Mouse (Mus musculus): ENCODE data around the gene Rpl23a. TPM values are rescaled to one million over a fixed set of nuclear protein-coding genes. Genes with fewer than 3 reads are reported as not detected.

The Rpl23a gene
- total and polyA plus RNA-seq, 3 experiments: 2,992 to 3,939 (median 3,361) TPM

DNA sequence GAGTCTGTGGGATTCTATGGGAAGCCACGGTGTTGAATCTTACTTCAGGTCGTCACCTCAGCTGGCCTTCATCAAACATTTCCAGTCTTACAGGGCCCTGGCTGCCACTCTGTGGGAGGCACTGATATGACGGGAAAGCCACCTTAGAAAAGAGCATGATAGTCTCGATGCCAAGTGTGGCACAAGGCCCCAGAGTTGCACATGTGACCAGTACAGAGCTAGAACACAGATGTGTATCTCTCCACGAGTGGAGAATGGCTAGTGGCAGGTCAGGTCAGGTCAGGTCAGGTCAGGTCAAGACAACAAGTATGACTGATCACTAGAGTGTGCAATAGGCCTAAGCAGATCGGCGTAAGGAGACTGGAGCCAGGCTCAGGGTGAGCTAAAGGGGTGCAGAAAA is 27.2 kb upstream of the Rpl23a start:
- no peak overlapping the region for H3K4me3 ChIP-seq (replicated peaks in 1 of 3; ENCODE audit: low read depth in 2 of 3, low read length in 2 of 3, poor library complexity in 1 of 3)
- H3K27ac ChIP-seq (ENCODE audit: insufficient read depth, low read depth): no peak overlapping the region
- no peaks in the 10 kb centered on the region for H3K27me3 ChIP-seq (replicated peaks)
- no peaks in the 10 kb centered on the region for H3K79me2 ChIP-seq (replicated peaks; ENCODE audit: control insufficient read depth, extremely low read depth, insufficient read depth, poor library complexity, severe bottlenecking)
- in situ Hi-C loops (cut with MboI; ENCODE audit: low pct_ligation_motif_present, low pct_unique_long_range_greater_than_20kb, low sequenced_read_pairs) (no loop called here), dilution Hi-C loops (cut with MboI; ENCODE audit: extremely low pct_ligation_motif_present, extremely low pct_unique_long_range_greater_than_20kb, low sequenced_read_pairs) (no loop called here)
- no peak for DNase-seq (ENCODE audit: extremely low read depth)
- H3K36me3 ChIP-seq (replicated peaks in 1 of 2; ENCODE audit: control insufficient read depth in 1 of 2, insufficient read depth in 1 of 2, low read length in 1 of 2): peaks cover 89 to 95% of the 10 kb centered on the region in 2 experiments
- peaks cover 0 to 3% of the 10 kb centered on the region in 2 experiments; a peak in 2 of 4 replicates for H3K4me1 ChIP-seq (ENCODE audit: control insufficient read depth in 1 of 2, insufficient read depth in 2 of 2)
- no peaks in the 10 kb centered on the region for H3K9me3 ChIP-seq (replicated peaks; ENCODE audit: low read length)
- H3K4me2 ChIP-seq (ENCODE audit: insufficient read depth, low read depth, poor library complexity, severe bottlenecking): no peak overlapping the region
- TF ChIP-seq EP300 (IDR thresholded peaks at IDR 0.05; ENCODE audit: low read length) (no peak), ETS1 (conservative IDR thresholded peaks at IDR 0.05; ENCODE audit: low read depth, low read length) (no peak), PAX5 (IDR thresholded peaks at IDR 0.05; ENCODE audit: low read length) (no peak), POLR2AphosphoS2 (IDR thresholded peaks at IDR 0.05; ENCODE audit: low read depth, low read length) (no peak)
- no peak overlapping the region for H3K9ac ChIP-seq (ENCODE audit: insufficient read depth, low read depth)

DNA sequence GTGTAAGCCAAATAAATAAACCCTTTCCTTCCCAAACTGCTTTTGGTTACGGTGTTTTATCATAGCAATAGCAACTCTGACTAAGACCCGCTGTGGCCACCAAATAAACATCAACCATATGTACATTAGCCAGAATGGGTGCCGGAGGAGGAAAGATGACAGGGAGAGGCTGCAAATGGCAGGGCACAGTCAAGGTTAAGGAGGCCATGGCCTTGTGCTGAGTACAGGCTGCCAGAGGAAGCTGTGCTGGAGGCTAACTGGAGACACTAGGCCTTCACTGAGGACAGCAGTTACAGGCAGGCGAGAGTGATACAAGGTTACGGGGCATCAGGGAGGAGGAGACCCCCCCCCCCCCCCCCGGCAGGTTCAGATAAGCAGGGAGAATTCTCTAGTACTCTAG is 26.5 kb upstream of the Rpl23a start:
- no peak overlapping the region for H3K4me2 ChIP-seq (ENCODE audit: insufficient read depth, low read depth, poor library complexity, severe bottlenecking)
- peaks cover 89 to 96% of the 10 kb centered on the region in 2 experiments for H3K36me3 ChIP-seq (replicated peaks in 1 of 2; ENCODE audit: control insufficient read depth in 1 of 2, insufficient read depth in 1 of 2, low read length in 1 of 2)
- H3K4me1 ChIP-seq (ENCODE audit: control insufficient read depth in 1 of 2, insufficient read depth in 2 of 2): peaks cover 0 to 9% of the 10 kb centered on the region in 2 experiments; a peak in 2 of 4 replicates
- no peak overlapping the region for H3K9ac ChIP-seq (ENCODE audit: insufficient read depth, low read depth)
- no peak for TF ChIP-seq MXI1 (IDR thresholded peaks at IDR 0.05; ENCODE audit: low read depth, low read length)
- no peak for TF ChIP-seq E2F4 (IDR thresholded peaks at IDR 0.05; ENCODE audit: insufficient replicate concordance, low read depth, low read length)
- TF ChIP-seq SIN3A (IDR thresholded peaks at IDR 0.05; ENCODE audit: low read length): no peak
- TF ChIP-seq MAZ (IDR thresholded peaks at IDR 0.05; ENCODE audit: low read depth, low read length): no peak
- no peaks in the 10 kb centered on the region for H3K27me3 ChIP-seq (replicated peaks)
- no peaks in the 10 kb centered on the region for H3K79me2 ChIP-seq (replicated peaks; ENCODE audit: control insufficient read depth, extremely low read depth, insufficient read depth, poor library complexity, severe bottlenecking)
- H3K4me3 ChIP-seq (replicated peaks in 1 of 3; ENCODE audit: low read depth in 2 of 3, low read length in 2 of 3, poor library complexity in 1 of 3): no peak overlapping the region
- no peaks in the 10 kb centered on the region for H3K9me3 ChIP-seq (replicated peaks; ENCODE audit: low read length)
- H3K27ac ChIP-seq (ENCODE audit: insufficient read depth, low read depth): no peak overlapping the region
- in situ Hi-C loops (cut with MboI; ENCODE audit: low pct_ligation_motif_present, low pct_unique_long_range_greater_than_20kb, low sequenced_read_pairs): no loop called here
- dilution Hi-C loops (cut with MboI; ENCODE audit: extremely low pct_ligation_motif_present, extremely low pct_unique_long_range_greater_than_20kb, low sequenced_read_pairs): no loop called here
- DNase-seq (ENCODE audit: extremely low read depth): no peak

DNA sequence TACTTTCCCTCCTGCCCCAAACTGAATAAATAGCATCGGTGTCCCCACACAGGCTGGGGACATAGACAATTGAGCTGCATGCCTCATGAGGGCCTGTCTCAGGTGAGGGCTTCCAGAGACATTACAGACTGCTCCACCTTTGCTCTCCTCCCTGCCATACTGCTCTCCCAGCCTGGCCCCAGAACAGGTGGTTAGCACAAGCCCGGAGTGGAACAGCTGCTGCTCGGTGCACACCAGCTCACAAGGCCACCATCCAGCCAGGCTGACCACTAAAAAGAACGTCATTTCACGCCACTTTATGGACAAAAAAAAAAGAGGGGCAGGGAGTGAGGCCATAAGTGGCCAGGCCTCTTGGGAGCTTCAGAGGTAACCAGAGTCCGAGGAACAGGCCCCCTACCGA is 23.8 kb upstream of the Rpl23a start:
- no peak for TF ChIP-seq KAT2A (IDR thresholded peaks at IDR 0.05; ENCODE audit: insufficient replicate concordance, low read length)
- TF ChIP-seq ZKSCAN1 (IDR thresholded peaks at IDR 0.05; ENCODE audit: borderline replicate concordance, low read depth, low read length): no peak
- no peak for TF ChIP-seq SMC3 (IDR thresholded peaks at IDR 0.05; ENCODE audit: low read depth, low read length)
- TF ChIP-seq POLR2AphosphoS2 (IDR thresholded peaks at IDR 0.05; ENCODE audit: low read depth, low read length): no peak
- no peak for TF ChIP-seq NELFE (IDR thresholded peaks at IDR 0.05; ENCODE audit: low read depth, low read length)
- no peak for TF ChIP-seq CTCF (conservative IDR thresholded peaks at IDR 0.05 in 1 of 2, IDR thresholded peaks at IDR 0.05 in 1 of 2; ENCODE audit: low read depth in 2 of 2, low read length in 2 of 2)
- TF ChIP-seq ELF1 (IDR thresholded peaks at IDR 0.05; ENCODE audit: low read depth, low read length): no peak
- TF ChIP-seq POLR2A (IDR thresholded peaks at IDR 0.05; ENCODE audit: low read depth, low read length): no peak
- no peak for TF ChIP-seq MAZ (IDR thresholded peaks at IDR 0.05; ENCODE audit: low read depth, low read length)
- no peak for TF ChIP-seq JUND (conservative IDR thresholded peaks at IDR 0.05; ENCODE audit: low read depth, low read length)
- no peak for TF ChIP-seq USF1 (IDR thresholded peaks at IDR 0.05; ENCODE audit: low read depth, low read length)
- TF ChIP-seq JUN (IDR thresholded peaks at IDR 0.05; ENCODE audit: insufficient read depth, low read depth, low read length): no peak
- no peak for TF ChIP-seq TBP (conservative IDR thresholded peaks at IDR 0.05; ENCODE audit: low read depth, low read length)
- no peak for TF ChIP-seq MAFK (IDR thresholded peaks at IDR 0.05; ENCODE audit: insufficient replicate concordance, low read length)
- no peak for TF ChIP-seq EP300 (IDR thresholded peaks at IDR 0.05; ENCODE audit: low read length)
- no peak for TF ChIP-seq RCOR1 (conservative IDR thresholded peaks at IDR 0.05; ENCODE audit: low read depth, low read length)
- no peak for TF ChIP-seq UBTF (IDR thresholded peaks at IDR 0.05; ENCODE audit: low read depth, low read length)
- TF ChIP-seq ZMIZ1 (IDR thresholded peaks at IDR 0.05; ENCODE audit: low read depth, low read length): no peak
- DNase-seq (ENCODE audit: extremely low read depth): no peak
- Histone ChIP-seq H3K4me1 (ENCODE audit: control insufficient read depth in 1 of 2, insufficient read depth in 2 of 2) (peaks cover 5 to 16% of the 10 kb centered on the region in 2 experiments; a peak in 3 of 4 replicates), H3K36me3 (replicated peaks in 1 of 2; ENCODE audit: control insufficient read depth in 1 of 2, insufficient read depth in 1 of 2, low read length in 1 of 2) (peaks cover 85 to 98% of the 10 kb centered on the region in 2 experiments), H3K27me3 (replicated peaks) (no peaks in the 10 kb centered on the region), H3K4me3 (replicated peaks in 1 of 3; ENCODE audit: low read depth in 2 of 3, low read length in 2 of 3, poor library complexity in 1 of 3) (no peak overlapping the region), H3K79me2 (replicated peaks; ENCODE audit: control insufficient read depth, extremely low read depth, insufficient read depth, poor library complexity, severe bottlenecking) (no peaks in the 10 kb centered on the region), H3K9ac (ENCODE audit: insufficient read depth, low read depth) (no peak overlapping the region), H3K9me3 (replicated peaks; ENCODE audit: low read length) (no peaks in the 10 kb centered on the region), H3K4me2 (ENCODE audit: insufficient read depth, low read depth, poor library complexity, severe bottlenecking) (no peak overlapping the region), H3K27ac (ENCODE audit: insufficient read depth, low read depth) (no peak overlapping the region)
- in situ Hi-C loops (cut with MboI; ENCODE audit: low pct_ligation_motif_present, low pct_unique_long_range_greater_than_20kb, low sequenced_read_pairs): no loop called here
- dilution Hi-C loops (cut with MboI; ENCODE audit: extremely low pct_ligation_motif_present, extremely low pct_unique_long_range_greater_than_20kb, low sequenced_read_pairs): no loop called here
